Mouse (Mus musculus): Measurements from ENCODE around the gene Fbxo41.
"Not testable (repeated sequence)": the region's sequence is repeated elsewhere in the genome, so short reads cannot be mapped to it uniquely, and the experiment has no call there.

The Fbxo41 gene

DNA sequence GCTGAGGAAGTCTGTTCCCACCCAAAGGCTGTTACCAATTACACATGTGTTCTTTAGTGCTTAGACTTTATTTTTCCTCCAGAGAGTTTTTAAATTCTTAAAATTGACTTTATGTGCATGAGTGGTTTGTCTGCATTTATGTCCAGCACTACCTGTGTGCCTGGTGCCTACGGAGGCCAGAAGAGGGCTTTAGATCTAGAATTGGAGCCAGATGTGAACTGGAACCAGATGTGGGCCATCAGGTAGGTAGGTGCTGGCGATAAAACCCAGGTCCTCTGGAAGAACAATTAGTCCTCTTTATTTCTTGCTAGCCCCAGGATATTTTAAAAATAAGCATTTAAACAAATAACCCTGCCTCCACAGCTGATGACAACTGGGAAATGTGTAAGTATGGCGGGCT is 11.2 kb downstream of the Fbxo41 start:
- DNase-seq (ENCODE audit: low spot score): no peak

DNA sequence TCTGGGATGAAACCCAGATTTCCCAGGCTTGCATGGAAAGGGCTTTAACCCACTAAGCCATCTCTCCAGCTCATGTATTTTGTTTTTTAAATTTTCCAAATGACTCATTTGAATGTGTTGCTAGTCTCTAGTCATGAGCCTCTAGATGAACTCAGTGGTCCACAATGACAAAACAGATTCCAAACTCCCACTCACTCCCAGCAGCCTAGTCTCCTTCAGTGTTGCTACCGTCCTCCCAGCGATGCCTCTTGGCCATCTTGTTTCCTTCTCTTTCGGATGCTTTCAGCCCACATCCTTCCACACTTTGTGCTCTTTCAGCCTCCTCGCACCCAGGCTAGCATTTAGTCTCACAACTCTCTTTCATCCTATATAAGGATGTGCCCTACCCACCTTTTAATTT is 12.5 kb downstream of the Fbxo41 start:
- no peak for DNase-seq (ENCODE audit: low spot score)

DNA sequence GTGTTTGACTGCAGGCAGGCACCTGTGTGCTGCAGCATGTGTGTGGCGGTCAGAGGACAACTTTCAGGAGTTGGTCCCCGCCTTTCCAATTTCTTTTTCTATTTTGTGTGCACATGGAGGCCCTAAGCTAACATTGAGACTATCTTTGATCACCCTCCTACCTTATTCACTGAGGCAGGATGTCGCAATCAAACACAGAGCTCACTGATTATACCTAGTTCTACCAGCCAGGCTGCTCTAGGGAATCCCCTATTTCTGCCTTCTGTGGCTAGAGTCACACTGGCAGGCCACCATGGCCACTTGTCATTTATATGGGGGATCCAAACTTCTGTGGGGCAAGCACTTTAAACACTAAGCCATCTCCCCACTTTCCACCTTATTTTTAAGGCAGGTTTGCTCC is 13.1 kb downstream of the Fbxo41 start:
- no peak for DNase-seq (ENCODE audit: low spot score)

DNA sequence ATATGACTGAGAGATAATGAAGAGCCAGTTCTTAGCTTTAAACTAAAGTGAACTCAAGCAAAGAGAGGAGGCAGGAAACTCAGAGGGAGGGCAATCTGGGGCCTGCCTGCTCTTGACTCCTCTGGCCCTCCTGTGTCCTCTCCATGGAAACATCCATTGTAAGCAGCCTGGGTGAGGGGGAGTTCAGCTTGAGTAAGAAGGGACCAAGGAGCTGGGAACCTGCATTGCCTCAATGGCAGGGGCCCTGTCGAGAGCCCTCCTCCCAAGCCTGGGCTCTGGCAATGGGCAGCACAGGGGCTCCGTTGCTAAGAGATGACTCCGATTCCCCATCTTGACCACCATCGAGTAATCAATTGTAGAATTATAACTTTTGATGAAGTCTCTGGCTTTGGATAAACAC is 14.3 kb downstream of the Fbxo41 start:
- no peak for DNase-seq (ENCODE audit: low spot score)

DNA sequence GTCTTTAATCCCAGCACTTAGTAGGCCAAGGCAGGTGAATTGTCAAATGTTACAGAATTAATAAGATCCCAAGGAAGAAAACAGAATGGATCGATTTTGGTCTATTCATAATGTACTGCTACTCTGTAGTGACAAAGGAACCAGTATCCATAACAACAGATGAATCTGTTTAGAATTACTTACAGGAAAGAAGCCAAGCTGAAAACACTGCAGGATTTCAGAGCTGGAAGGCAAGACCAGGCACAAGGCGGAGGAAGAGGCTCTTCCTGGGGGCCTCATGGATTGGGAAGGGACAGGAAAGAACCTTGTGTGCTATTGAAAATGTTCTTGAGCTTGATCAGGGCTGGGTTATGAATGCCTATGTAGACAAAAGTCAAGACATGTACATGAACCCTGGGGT is 17.1 kb downstream of the Fbxo41 start:
- no peak for DNase-seq (ENCODE audit: low spot score)

DNA sequence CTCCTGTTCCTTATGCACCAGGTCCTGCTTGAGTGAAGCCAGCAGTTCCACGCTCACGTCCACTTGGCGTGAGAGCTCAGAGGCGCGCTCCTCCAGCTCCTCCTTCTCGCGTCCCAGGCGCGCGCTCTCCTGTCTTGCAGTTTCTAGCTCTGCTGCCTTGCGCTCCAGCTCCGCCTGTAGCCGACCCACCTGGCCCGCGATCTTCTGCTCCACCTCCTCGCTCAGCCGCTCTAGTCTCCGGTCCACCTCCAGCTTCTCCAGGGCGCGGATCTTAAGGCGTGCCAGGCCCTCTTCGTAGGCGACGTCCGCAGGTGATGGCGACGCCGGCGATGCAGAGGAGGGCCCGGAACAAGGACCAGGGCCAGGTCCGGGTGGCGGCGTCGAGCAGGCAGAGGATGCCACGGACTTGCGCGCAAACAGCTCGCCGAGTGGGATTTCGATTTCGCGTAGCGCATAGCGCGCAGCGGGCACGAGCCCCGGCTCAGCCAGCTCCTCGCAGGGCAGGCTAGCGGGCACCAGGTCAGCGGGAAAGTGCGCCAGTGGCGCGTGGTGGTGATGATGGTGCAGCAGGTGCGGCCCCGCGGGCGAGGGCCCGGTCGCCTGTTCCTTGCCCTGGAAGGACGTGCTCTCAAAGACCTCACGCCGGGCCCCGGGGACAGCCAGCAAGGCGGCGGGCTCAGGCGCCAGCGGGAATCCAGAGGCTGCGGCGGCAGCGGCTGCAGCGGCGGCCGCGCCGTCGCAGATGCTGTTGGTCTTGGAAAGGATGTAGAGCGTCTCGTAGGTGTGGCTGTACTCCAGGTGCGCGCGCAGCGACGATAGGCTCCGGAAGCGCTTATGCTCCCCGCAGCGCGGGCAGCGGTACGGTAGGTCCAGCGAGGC is 18.7 kb downstream of the Fbxo41 start:
- DNase-seq (ENCODE audit: low spot score): no peak

DNA sequence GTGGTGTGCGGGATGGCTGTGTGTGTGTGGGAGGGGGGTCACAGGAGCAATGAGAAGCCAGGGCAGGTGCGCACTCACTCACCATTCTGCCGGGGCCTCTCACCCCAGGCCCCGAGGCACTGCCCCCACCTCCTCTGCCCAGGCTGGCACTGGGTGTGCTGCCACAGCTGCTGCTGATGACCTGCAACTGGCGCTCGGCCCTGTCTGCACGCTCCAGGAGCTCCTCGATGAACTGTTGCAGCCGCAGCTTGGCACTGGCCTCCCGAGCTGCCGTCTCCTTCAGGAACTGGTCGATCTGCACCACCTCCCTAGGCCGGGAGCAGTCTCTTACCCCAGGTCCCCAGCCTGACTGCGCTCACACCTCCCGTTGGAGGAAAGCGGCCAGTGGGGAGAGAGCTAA is 22.1 kb downstream of the Fbxo41 start:
- no peak for DNase-seq (ENCODE audit: low spot score)

DNA sequence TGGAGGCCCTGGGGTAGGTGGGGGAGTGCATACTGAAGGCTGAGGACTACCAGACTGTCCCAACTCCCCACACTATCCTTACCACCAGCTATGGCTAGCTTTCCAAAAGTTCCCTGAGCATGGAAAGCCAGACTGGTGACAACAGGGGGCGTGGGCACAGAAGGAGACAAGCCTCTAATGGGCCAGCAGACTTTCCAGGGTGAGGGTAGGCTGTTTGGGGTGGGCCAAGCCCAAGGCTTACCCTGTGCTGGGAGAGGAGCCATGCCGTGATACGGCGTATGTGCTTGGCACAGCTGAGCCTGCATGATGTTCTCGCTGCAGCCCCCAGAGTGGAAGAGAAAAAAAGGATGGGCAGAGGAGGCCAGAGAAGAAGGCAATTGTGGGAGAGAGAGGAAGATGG is 22.8 kb downstream of the Fbxo41 start:
- DNase-seq (ENCODE audit: low spot score): no peak

DNA sequence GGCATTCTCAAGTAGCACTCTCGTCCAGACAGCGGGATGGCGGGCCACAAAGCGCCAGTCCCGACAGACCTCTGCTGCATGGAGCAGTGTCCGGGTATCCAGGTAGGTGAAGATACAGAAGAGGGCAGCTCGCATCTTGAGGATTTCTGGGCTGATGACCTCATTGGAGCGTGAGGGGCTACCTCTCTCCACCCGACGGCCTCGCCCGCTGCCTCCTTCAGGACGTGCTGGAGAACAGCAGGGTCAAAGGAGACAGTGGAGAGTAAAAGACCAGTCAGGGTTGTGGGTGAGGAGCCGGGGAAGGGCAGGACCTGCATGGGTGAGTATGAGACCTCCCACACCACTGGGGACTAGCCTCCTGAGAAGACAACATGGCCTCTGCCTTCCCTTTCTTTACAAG is 24.4 kb downstream of the Fbxo41 start:
- DNase-seq (ENCODE audit: low spot score): no peak

DNA sequence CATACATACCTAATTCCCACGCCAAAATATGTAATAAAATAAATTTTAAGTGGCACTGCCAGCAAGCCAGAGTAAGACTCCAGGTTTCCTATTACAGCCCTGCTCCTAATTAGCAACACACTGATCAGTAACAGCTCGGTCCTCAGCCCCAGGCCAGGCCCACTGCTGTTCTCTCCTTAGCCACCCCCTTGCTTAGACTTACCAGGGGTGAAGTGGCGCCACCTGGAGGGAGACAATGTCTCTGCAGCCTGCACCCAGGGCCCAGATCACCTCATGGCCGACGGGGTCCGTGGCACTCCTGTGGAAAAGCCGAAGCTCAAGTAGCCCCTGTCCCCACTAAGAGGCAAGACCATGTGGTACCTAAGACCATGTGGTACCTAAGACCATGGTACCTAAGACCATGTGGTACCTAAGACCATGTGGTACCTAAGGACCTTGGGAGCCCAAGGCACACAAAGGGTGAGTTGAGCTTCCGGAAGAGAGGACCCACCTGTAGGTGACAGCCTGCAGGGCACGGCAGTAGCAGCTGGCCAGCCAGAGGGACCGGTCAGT is 25.4 kb downstream of the Fbxo41 start:
- DNase-seq (ENCODE audit: low spot score): no peak

DNA sequence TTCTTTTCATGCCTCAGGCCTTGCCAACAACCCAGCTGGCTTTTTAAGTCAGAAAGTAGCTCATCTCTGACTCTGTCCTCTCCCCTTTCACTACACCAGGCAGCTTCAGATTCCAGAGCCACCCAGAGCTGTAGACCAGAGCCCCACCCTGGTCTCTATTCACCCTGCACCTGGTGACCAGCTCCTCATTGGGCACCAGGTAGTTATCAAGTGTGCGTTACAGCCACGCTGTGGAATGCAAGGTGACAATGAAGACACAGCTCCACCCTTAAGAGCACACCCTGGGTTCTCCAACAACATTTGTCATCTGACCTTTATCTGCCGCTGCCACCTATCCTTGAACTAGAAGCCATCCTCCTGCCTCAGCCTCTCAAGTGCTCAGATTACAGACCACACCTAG is 27.2 kb downstream of the Fbxo41 start:
- no peak for DNase-seq (ENCODE audit: low spot score)

DNA sequence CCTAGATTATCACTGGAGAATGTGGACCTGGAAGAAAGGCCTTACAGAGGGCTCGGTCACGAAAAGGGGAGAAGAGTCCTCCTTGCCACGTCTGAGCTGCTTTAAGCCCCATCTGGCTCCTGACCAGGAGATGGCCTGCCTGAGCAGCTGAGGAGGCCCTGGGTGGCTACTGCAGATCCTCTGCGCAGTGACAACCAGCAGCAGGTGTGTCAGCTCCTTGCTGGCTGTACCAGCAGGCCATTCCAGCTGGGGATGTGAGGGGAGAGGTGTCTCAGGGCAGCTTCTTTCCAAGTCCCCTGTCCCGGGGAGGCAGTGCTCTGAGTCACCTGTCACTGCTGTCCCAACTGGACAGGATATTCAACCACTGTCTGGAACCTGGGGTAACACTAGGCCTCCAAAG is 30.3 kb downstream of the Fbxo41 start:
- DNase-seq (ENCODE audit: low spot score): no peak

DNA sequence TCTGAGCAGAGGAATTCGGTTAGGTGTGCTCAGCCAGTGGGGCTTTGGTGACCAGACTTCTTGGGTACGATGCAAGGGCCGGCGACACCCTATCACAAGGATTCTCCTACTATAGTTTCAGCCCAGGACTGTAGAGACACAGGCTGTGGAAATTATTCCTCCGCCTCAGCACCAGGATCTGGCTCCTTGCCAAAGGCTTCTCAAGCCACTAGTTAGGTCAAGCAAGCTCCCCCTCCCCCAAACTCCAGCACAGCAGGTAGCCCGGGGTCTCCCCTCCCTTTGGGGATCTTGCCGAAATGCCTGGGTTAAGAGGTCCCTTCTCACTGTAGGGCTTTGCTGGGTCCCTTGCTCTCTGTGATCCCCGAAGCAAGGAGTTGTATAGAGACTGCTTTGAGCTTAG is 30.8 kb downstream of the Fbxo41 start:
- DNase-seq (ENCODE audit: low spot score): no peak

DNA sequence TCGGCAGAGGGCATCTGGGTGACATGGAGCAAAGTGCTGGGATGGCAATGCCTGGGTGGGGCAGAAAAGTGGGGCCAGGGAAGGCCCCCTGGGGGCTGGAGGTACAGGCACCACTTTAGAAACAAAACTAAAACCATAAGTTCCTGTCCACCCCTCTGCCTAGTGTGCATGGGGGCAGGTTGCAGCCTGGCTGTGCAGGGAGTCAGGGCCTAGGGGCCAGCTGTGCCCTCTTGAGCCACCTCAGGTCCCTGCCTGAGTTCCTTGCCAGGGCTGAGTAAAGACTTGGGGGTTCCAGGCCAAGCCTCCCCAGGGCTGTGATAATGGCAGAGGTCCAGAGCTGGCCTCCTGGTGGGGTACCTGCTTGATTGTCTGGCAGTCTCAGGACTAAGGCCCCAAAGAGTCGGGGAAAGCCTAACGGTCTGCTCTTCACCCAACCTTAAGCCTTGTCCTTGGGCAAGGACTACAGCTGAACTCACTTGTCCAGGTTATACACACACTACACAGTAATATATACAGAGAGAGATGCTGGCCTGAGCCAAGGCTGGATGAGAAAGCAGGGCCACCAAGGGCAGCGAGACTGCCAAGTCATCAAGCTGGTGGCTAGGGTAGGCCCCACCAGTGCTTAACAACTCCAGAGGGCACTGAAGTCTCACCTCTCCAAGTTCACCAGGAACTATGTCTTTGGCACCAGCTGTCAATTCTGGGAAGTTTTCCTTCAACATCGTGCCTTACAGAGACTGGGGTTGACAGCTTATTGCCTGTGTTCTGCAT is 32.9 kb downstream of the Fbxo41 start:
- DNase-seq (ENCODE audit: low spot score): no peak

DNA sequence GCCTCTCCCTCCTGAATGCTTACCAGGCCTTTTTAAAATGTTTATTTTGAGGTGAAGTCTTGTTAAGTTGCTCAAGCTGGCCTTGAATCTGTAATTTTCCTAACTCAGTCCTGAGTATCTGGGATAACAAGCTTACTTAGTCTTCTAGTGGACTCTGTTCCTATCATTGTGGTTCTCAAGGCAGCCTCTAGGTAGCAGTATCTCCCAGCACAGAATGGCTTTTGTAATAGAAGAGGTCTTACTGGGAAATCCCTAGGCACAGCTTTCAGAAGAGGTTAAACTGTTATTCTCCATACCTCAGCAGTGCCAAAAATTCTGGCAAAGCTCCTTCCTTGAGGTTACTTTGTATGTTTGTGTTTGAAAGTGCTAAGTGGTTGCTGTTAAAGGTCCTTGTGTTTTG is 37.4 kb downstream of the Fbxo41 start:
- no peak for DNase-seq (ENCODE audit: low spot score)

DNA sequence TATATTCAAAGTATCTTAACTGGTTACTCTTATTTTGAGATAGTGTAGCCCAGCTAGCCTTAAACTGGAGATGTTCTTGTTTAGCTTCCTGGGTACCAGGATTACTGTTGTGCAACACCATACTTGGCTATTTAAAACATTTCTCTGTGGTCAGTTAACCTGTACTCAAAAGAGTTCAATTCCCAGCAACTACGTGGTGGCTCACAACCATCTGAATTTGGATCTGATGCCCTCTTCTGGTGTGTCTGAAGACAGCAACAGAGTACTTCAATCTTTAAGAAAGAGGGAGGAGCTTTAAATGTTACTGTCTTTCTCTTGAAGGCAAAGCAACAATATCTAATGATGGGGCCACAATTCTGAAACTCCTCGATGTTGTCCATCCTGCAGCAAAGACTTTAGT is 43.2 kb downstream of the Fbxo41 start:
- DNase-seq (ENCODE audit: low spot score): no peak

DNA sequence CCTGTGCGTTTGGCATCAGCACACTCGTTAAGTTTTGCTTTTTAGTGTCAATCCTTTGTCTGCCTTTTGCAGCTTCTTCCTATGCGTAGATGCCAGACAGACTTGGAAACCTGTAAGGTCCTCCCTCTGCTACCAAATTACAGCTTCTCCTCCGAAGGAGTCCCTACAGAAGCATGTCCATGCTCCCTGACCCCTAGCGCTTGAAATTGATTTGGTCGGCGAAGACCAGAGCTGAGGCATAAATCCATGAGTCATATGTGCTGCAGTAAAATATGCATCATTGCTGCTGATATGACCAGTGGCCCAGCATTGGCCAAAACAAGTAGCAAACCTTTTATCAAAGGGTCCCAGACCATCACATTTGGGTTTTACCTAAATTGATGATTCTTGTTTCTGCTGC is 50.0 kb downstream of the Fbxo41 start:
- no peak for DNase-seq (ENCODE audit: low spot score)

DNA sequence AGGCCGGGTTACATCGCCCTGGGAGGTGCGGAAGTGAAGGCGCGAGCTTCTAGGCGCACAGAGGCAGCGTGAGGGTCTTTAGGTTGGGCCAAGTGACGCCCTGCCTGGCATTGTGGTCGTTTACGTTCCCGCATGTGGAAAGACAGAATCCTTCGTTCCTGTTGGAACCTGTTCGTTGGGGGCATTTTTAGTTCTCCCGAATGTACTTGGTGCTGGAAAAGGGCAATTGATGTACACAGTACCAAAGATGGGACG is 50.5 kb downstream of the Fbxo41 start:
- peak; percentile 43 for DNase-seq (ENCODE audit: low spot score)

DNA sequence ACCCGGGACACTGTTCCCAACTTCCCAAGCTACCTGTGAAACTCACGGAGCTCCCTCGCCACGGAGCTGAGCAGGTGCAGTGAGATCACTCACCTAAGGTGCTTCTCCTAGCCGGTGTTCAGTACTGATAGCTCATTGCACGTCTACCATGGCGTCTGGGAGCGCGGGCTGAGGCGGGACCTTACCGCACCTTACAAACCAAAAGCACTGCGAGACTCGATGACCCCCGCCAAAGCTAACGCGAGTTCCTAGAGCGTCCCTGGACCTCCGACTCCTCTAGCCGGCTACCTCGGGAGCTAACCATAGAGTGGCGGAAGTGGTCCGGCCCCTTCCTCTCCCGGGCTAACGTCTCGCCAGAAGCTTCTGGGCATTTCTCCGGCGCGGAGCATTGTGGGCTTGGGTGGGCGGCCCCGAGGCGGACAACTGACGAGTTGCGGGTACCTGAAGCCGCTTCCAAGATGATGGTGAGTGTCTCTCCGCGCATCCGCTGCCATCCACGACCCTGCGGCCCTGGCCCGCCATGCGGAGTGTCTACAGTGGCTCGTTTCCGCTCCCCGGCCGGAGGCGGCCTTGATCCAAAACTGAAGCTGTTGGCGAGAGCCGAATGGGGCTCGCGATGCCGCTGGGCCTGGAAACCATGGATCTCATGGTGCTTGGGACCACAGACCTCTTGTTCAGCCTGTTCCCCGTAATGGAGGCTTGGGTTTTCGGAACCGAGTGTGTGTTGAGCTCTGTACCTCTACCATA is 51.0 kb downstream of the Fbxo41 start, which contains the start of gene Pradc1:
Gene Pradc1, minus strand, starts transcription at position 307 of the 747 bp plus-strand sequence.
- peak; percentile 92 for DNase-seq (ENCODE audit: low spot score)

DNA sequence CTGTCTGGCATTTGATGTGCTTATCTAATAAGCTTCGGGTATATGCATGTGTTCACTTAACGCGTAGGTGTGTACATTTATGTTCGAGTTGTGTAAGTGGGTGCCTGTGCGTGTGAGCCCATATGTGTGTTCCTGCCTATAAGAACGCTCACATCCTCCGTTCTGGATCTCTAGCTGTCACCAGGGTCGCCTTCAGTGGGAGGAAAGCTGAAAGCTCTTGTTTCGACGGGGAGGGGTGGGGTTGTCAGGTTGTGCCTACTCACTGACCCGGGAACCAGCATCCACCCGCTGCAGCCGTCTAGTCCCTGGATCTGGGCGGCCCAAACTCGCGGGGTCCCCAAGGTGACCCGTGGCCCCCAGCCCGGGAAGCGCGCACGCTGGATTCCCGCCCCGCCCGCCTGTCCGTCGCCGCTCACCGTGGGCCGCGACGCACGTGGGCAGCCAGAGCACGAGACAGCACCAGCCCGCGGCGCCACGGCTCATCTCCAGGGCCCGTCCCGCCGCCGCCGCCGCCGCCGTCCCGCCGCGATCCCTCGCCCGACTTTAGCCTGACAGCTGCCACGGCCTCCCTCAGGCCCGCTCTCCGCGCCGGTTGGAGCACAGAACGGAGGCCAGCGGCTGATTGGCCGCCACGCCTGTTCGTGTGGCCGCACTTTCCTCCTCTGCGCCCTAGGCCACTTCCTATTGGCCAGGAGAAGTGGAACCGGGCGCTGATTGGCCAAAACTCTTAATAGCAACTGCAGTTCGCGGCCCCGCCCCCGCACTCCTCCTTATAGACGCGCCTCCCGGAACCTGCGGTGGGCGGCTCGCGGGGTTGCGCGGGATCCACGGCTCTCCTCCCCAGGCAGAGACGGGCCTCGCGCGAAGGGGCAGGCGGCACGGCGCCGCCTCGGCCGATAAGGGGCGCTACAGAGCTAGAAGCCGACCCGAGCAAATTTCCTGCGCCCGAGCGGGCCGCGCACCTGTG is 51.8 kb downstream of the Fbxo41 start, which contains the start of gene Cct7:
Gene Cct7, plus strand, starts transcription at position 818 of the 967 bp plus-strand sequence.
- DNase-seq (ENCODE audit: low spot score): peak; percentile 100

DNA sequence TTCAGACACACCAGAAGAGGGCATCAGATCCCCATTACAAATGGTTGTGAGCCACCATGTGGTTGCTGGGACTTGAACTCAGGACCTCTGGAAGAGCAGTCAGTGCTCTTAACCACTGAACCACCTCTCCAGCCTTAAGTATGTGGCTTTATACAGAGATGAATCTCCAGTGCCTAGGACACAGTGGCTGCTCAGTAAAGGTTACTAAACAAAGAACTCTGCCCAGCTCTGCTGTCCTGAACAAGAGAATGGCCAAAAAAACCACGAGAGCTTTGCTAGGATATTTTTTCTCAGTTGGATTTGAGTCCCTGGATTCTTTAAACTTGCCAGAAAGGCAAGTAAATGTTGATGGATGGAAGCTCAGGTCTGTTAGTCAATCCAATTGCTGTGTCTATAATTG is 52.7 kb downstream of the Fbxo41 start:
- not testable (repeated sequence) for DNase-seq (ENCODE audit: low spot score)
